Mouse (Mus musculus) CH12.LX (cell line): ENCODE data around the gene Slc28a1.

Experiments used
- CTCF ChIP-seq, 2 experiments: IDR thresholded peaks in 1 of 2; conservative IDR thresholded peaks in 1 of 2; 2 replicates each; pipeline ENCODE4 v1.5.1; 2011 to 2012; ENCODE audit warnings: low read depth in 2 of 2, low read length in 2 of 2, improper control_type of control experiment in 1 of 2, inconsistent platforms in 1 of 2, mild to moderate bottlenecking in 1 of 2, moderate library complexity in 1 of 2
- KAT2A ChIP-seq: IDR thresholded peaks from 2 replicates; pipeline ENCODE4 v1.6.1; 2012; ENCODE audit warnings: low read length, improper control_type of control experiment, inconsistent platforms; ENCODE audit not compliant: insufficient replicate concordance

- TF ChIP-seq CTCF (conservative IDR thresholded peaks at IDR 0.05 in 1 of 2, IDR thresholded peaks at IDR 0.05 in 1 of 2; ENCODE audit: low read depth in 2 of 2, low read length in 2 of 2) (no peak), KAT2A (no peak)
Measured at GRCm38 (mm10) chr7:81153327-81153726, 38.7 kb downstream of the Slc28a1 start.
